Mouse (Mus musculus): Measurements from ENCODE around the gene Trim24. TPM values are rescaled to one million over a fixed set of nuclear protein-coding genes. Genes with fewer than 3 reads are reported as not detected.

The Trim24 gene
- polyA plus RNA-seq (2015; fragmentation: Illumina TruSeq; extraction: RNeasy Lipid Tissue Mini Kit (QIAGEN cat#74804); ENCODE audit: insufficient read depth, low replicate concordance): 58.7 TPM

GRCm38 (mm10) chr6:37870245-37871136 lies at the start of gene Trim24:
Trim24 (plus strand) TSS chr6:37870811.

Other genes with a start within 250 kb of the Trim24 start
- 0.08 TPM for gene Svopl, start 176.2 kb downstream of the Trim24 start, polyA plus RNA-seq (2015; fragmentation: Illumina TruSeq; extraction: RNeasy Lipid Tissue Mini Kit (QIAGEN cat#74804); ENCODE audit: insufficient read depth, low replicate concordance)
- not detected for gene Tmem213, start 238.4 kb downstream of the Trim24 start, polyA plus RNA-seq (2015; fragmentation: Illumina TruSeq; extraction: RNeasy Lipid Tissue Mini Kit (QIAGEN cat#74804); ENCODE audit: insufficient read depth, low replicate concordance)

Measured in spleen, adult 10 weeks (tissue).